Mouse (Mus musculus) midbrain, embryonic 16.5 days (tissue): Measurements from ENCODE around the gene Rpl28. TPM values are rescaled to one million over a fixed set of nuclear protein-coding genes. Genes with fewer than 3 reads are reported as not detected.
A peak's percentile ranks its signal among the peaks of the same experiment; 100 is the strongest.
"Not testable (repeated sequence)": the region's sequence is repeated elsewhere in the genome, so short reads cannot be mapped to it uniquely, and the experiment has no call there.

Source experiments
- ATAC-seq: fragments of 200-750 bp; cut with Nextera tagmentation; 2 replicates; pipeline ENCODE4 v1.8.0; 2017; ENCODE audit warnings: moderate TSS enrichment
- H3K27ac ChIP-seq: fragments of 300-500 bp; sonication (generic); 2 replicates; pipeline ENCODE4 v1.5.1; 2014; ENCODE audit warnings: mild to moderate bottlenecking, low read length, mixed read lengths
- H3K27me3 ChIP-seq: fragments of 300-500 bp; sonication (generic); 2 replicates; pipeline ENCODE4 v1.6.1; 2014; ENCODE audit warnings: low read depth, low read length, mixed read lengths; ENCODE audit not compliant: control insufficient read depth, insufficient read depth
- H3K36me3 ChIP-seq: fragments of 300-500 bp; sonication (generic); 2 replicates; pipeline ENCODE4 v1.6.1; 2014; ENCODE audit warnings: mild to moderate bottlenecking, low read length, moderate library complexity, mixed read lengths; ENCODE audit not compliant: control insufficient read depth, insufficient read depth
- H3K4me1 ChIP-seq: fragments of 300-500 bp; sonication (generic); 2 replicates; pipeline ENCODE4 v1.6.1; 2014; ENCODE audit warnings: mild to moderate bottlenecking, low read length, mixed read lengths; ENCODE audit not compliant: control insufficient read depth, insufficient read depth
- H3K4me2 ChIP-seq: fragments of 300-500 bp; sonication (generic); 2 replicates; pipeline ENCODE4 v1.6.1; 2014; ENCODE audit warnings: mild to moderate bottlenecking, low read length, mixed read lengths
- H3K4me3 ChIP-seq: fragments of 300-500 bp; sonication (generic); 2 replicates; pipeline ENCODE4 v1.5.1; 2014; ENCODE audit warnings: low read depth, mild to moderate bottlenecking, low read length, moderate library complexity, mixed read lengths
- H3K9ac ChIP-seq: fragments of 300-500 bp; sonication (generic); 2 replicates; pipeline ENCODE4 v1.6.1; 2014; ENCODE audit warnings: low read depth, low read length, mixed read lengths
- H3K9me3 ChIP-seq: fragments of 300-500 bp; sonication (generic); replicated peaks from 2 replicates; pipeline ENCODE4 v1.6.1; 2014; ENCODE audit warnings: mild to moderate bottlenecking, low read length, mixed read lengths; ENCODE audit not compliant: control insufficient read depth, poor library complexity, severe bottlenecking
- WGBS: fragments of 180-500 bp; shearing (Covaris S2); extraction: QIAGEN DNeasy Blood & Tissue Kit; methylation state at CpG from one replicate; pipeline ENCODE4 v1.1.7; 2014; 5-methylcytosine and 5-hydroxymethylcytosine counted together
- polyA plus RNA-seq: library from polyadenylated mRNA; unstranded; fragments of >200 nt; fragmentation: Nextera tagmentation; extraction: Ambion mirVana; gene quantifications from 2 replicates; pipeline ENCODE4 v1.2.1, GENCODE M21; 2015

Gene Rpl28
- polyA plus RNA-seq, 1 experiment from 2014 or later = 213 TPM

DNA sequence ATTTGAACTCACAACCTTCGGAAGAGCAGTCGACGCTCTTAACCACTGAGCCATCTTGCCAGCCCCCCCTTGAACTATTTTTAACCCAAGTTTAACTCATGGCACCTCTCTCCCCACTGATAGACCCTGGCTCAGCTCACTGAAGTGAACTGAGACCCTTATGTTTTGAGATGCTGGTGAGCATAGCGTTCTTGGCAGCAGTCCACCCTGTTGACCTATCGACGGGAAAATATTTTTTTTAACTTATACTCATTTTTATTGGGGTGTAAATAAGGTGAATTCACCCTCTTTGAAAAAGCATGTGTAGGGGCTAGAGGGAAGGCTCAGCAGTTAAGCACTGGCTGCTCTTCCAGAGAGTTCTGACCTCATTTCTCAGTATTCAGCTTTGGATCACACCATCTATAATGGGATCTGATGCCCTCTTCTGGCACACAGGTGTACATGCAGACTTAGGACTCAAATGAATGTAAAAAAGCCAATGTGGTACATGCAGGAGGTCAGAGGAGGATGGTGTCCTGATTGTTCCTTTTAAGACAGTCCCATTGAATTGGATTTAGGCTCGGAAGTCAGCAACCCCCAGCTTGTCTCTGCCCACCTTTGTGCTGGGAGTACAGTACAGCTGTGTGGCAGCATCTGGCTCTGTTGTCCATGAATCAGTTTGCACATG lies 3.2 kb downstream of the Rpl28 start:
- no peaks in the 10 kb centered on the region for H3K9me3 ChIP-seq
- H3K36me3 ChIP-seq = peaks cover 16% of the 10 kb centered on the region
- no peaks in the 10 kb centered on the region for H3K27me3 ChIP-seq
- peaks cover 9% of the 10 kb centered on the region for H3K4me1 ChIP-seq
- no peak overlapping the region for H3K27ac ChIP-seq
- WGBS = 72% methylated on average over 7 of the region's 7 CpGs
- no peak for ATAC-seq
- H3K4me3 ChIP-seq = no peak overlapping the region
- H3K9ac ChIP-seq = no peak overlapping the region
- no peak overlapping the region for H3K4me2 ChIP-seq

DNA sequence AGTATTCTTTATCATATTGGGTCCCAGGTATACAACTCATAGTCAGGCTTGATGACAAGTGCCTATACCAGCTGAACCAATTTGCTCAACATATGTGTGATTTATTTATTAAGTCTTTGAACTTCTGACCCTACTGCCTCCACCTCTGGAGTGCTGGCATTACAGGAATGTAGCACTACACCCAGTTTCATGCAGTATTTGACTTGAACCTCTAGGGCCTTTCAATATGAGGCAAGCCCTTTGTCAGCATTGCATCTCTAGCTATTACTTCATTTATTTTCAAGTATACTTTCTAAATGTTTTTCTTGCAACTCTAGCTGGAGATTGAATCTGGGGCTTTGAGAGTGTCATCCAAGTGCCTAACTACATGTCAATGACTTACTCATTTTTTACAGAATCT lies 9.6 kb downstream of the Rpl28 start:
- peaks cover 5% of the 10 kb centered on the region for H3K36me3 ChIP-seq
- no peak overlapping the region for H3K4me3 ChIP-seq
- H3K9me3 ChIP-seq = no peaks in the 10 kb centered on the region
- no peak overlapping the region for H3K27ac ChIP-seq
- no peaks in the 10 kb centered on the region for H3K27me3 ChIP-seq
- no peaks in the 10 kb centered on the region for H3K4me1 ChIP-seq
- ATAC-seq = no peak
- no peak overlapping the region for H3K9ac ChIP-seq
- H3K4me2 ChIP-seq = no peak overlapping the region

DNA sequence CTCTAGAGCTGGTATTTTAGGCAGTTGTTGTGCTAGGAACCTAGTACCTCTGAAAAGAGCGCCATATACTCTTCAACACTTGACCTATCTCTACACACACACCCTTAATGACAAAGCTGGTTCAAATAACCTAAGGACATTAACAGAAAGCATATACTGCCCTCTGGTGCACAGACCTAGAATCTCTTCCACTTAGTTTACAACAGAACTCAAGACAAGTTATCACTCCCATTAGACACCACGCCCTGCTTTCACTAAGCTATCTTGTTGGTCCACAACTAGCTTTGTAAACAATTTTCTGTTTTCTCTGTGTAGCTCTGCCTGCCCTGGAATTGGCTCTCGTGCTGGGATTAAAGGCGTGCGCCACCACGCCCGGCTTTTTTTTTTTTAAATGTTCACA lies 14.0 kb downstream of the Rpl28 start:
- Histone ChIP-seq H3K27me3 (no peaks in the 10 kb centered on the region), H3K4me2 (no peak overlapping the region), H3K9me3 (no peaks in the 10 kb centered on the region), H3K9ac (no peak overlapping the region), H3K4me3 (no peak overlapping the region), H3K36me3 (peaks cover 15% of the 10 kb centered on the region), H3K27ac (no peak overlapping the region), H3K4me1 (peaks cover 13% of the 10 kb centered on the region)
- WGBS = 92% methylated on average over 7 of the region's 7 CpGs
- no peak for ATAC-seq

- not testable (repeated sequence) for ATAC-seq, H3K27me3 ChIP-seq, H3K9me3 ChIP-seq, H3K27ac ChIP-seq
- peaks cover 19% of the 10 kb centered on the region for H3K4me1 ChIP-seq
- peak overlapping the region; percentile 96 for H3K4me3 ChIP-seq
- peaks cover 12% of the 10 kb centered on the region; the same call in 1 of the 2 replicates for H3K36me3 ChIP-seq
- peak overlapping the region; percentile 83 for H3K4me2 ChIP-seq
- H3K9ac ChIP-seq = peak overlapping the region; percentile 97
- WGBS = 41% methylated on average over 10 of the region's 10 CpGs
Measured at GRCm38 (mm10) chr7:4811131-4811530, 18.5 kb downstream of the Rpl28 start.

DNA sequence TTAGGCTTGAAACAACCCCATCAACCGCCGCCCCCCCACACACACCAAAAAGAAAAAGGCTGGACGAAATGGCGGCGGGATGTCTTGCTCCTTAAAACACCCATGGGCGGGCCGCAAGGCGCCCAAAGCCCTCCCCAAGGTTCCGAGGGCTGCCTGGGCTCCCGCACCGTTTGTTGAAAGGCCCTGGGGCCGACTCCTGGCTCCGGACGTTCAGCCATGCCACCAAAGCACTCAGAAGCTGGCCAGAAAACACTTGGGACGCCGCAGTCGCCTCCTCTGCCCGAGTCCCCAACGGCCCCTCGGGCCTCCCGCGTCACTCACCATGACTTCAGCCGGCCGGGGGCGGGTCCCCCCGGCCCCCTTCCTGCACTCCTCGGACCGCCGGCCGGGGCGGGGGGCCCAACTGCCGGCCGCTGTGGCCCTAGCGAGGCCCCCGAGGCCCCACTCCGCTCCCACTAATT lies 19.2 kb downstream of the Rpl28 start:
- peak overlapping the region; percentile 96 for H3K4me3 ChIP-seq
- H3K4me2 ChIP-seq = peak overlapping the region; percentile 83
- peaks cover 19% of the 10 kb centered on the region for H3K4me1 ChIP-seq
- no peaks in the 10 kb centered on the region for H3K9me3 ChIP-seq
- peaks cover 12% of the 10 kb centered on the region; the same call in 1 of the 2 replicates for H3K36me3 ChIP-seq
- H3K27ac ChIP-seq = peak overlapping the region; percentile 97
- 1% methylated on average over 23 of the region's 36 CpGs for WGBS
- H3K27me3 ChIP-seq = no peaks in the 10 kb centered on the region
- H3K9ac ChIP-seq = peak overlapping the region; percentile 97
- no peak for ATAC-seq

DNA sequence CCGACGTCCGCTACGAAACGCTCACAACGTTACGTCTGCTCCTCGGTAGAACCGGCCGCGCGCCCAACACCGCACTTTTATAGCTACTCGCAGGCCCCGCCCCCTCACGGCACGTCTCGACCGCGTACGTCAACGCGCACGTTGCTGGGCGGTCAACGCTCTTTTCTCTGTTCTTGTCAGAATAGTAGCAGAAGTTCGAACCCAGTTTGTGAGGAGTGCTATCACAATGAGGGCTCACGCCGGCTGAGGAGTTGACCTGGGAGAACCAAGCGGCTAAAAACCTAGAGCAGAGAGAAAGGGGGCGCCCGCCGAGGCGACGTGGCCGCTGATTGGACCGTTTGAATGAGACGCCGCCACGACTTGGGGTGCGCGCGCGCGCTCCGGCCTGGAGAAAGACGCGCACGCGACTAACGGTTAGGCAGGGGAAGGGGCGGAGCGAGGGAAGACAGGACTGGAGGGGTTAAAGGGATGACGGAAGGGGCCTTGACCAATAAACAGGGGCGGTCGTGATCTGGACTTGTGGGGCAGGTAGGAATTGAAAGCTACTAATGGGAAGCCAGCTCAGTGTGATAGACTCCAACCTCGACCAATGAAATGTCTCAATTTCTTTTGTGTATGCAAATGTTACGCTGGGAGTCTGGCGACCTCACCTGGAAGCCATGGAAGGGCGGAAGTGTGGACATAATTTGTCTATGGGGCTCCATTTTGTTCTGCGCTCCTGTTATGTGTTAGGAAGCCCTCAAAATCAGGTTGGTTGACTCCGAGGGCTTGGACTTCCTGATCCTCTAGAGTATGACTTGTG lies 19.8 kb downstream of the Rpl28 start, which contains the start of gene Ube2s:
Gene Ube2s (minus strand): TSS at position 288 of the 802 bp plus-strand sequence.
- H3K9me3 ChIP-seq = no peaks in the 10 kb centered on the region
- peak within 1 kb of the TSS; percentile 97 for H3K9ac ChIP-seq
- peak within 1 kb of the TSS; percentile 83 for H3K4me2 ChIP-seq
- peaks cover 19% of the 10 kb centered on the region for H3K4me1 ChIP-seq
- H3K36me3 ChIP-seq = peaks cover 8% of the 10 kb centered on the region; the same call in 1 of the 2 replicates
- H3K27ac ChIP-seq = peak within 1 kb of the TSS; percentile 97
- WGBS = under 1% methylated on average over 58 of the region's 62 CpGs
- peak within 1 kb of the TSS; percentile 96 for H3K4me3 ChIP-seq
- no peaks in the 10 kb centered on the region for H3K27me3 ChIP-seq
- ATAC-seq = peak; percentile 99

DNA sequence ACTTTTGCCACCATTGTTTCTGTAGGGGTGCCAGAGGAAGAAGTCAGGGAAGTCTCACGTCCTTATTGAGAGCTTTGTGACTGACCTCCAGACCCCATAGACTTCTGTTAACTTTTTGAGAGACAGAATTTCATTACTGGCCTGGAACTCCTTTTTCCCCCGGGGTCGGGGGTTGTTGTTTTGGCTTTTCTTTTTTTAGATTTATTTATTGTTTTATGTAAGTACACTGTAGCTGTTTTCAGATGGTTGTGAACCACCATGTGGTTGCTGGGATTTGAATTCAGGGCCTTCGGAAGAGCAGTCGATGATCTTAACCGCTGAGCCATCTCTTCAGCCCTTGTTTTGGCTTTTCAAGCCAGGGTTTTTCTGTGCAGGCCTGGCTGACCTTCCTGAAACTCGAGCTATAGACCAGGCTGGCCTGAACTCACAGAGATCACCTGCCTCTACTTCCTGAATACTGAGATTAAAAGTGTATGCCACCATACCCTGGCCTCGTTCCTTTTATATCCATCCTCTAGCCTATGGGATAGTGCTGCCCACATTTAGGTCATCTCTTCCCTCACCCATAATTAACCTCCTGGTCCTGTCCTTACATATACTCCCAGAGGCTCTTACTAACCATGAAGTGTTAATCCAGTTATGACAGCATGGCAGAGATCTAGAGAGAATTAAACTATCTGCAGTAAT lies 20.6 kb downstream of the Rpl28 start:
- peak overlapping the region; percentile 83 for H3K4me2 ChIP-seq

GRCm38 (mm10) chr7:4816559-4816958 lies 23.9 kb downstream of the Rpl28 start:
- no peaks in the 10 kb centered on the region for H3K27me3 ChIP-seq
- no peak overlapping the region for H3K4me2 ChIP-seq
- H3K9me3 ChIP-seq = no peaks in the 10 kb centered on the region
- no peak overlapping the region for H3K27ac ChIP-seq
- H3K36me3 ChIP-seq = no peaks in the 10 kb centered on the region
- H3K4me3 ChIP-seq = no peak overlapping the region
- no peak for ATAC-seq
- H3K4me1 ChIP-seq = peaks cover 6% of the 10 kb centered on the region; the same call in 1 of the 2 replicates
- H3K9ac ChIP-seq = no peak overlapping the region

More for the DNA sequence above, 20.6 kb downstream of the Rpl28 start:
- H3K27me3 ChIP-seq = no peaks in the 10 kb centered on the region
- ATAC-seq = no peak
- 20% methylated on average over 8 of the region's 8 CpGs for WGBS
- peak overlapping the region; percentile 65 for H3K9ac ChIP-seq
- H3K4me3 ChIP-seq = peak overlapping the region; percentile 96
- H3K9me3 ChIP-seq = no peaks in the 10 kb centered on the region
- peaks cover 19% of the 10 kb centered on the region for H3K4me1 ChIP-seq
- H3K27ac ChIP-seq = peak overlapping the region; percentile 88
- H3K36me3 ChIP-seq = peaks cover 6% of the 10 kb centered on the region; the same call in 1 of the 2 replicates
